Mouse (Mus musculus) lung, postnatal 0 days (tissue): ENCODE data around the gene Rybp.

Source experiments
- CTCF ChIP-seq: IDR thresholded peaks from 2 replicates; pipeline ENCODE4 v1.5.1; 2016; ENCODE audit warnings: antibody characterized with exemption, mild to moderate bottlenecking
- EP300 ChIP-seq: IDR thresholded peaks from 2 replicates; pipeline ENCODE4 v1.6.1; 2016; ENCODE audit warnings: antibody characterized with exemption, mild to moderate bottlenecking, control low read depth

- TF ChIP-seq CTCF (no peak), EP300 (no peak)
These were observed 80.5 kb downstream of the Rybp start for GRCm38 (mm10) chr6:100206741-100207275.
